Mouse (Mus musculus) bone marrow, adult 2 months (tissue): Measurements from ENCODE around the gene Hsp90ab1. TPM values are rescaled to one million over a fixed set of nuclear protein-coding genes. Genes with fewer than 3 reads are reported as not detected.

ENCODE experiments used
- H3K27ac ChIP-seq: fragments of 200-500 bp; 2 replicates; pipeline ENCODE4 v1.5.1; 2012; ENCODE audit warnings: low read depth, mild to moderate bottlenecking, control low read depth, inconsistent platforms, low read length; ENCODE audit not compliant: control insufficient read depth, poor library complexity, insufficient read depth
- H3K4me1 ChIP-seq: fragments of 200-500 bp; 2 replicates; pipeline ENCODE4 v1.6.1; 2011; ENCODE audit warnings: low read length; ENCODE audit not compliant: control insufficient read depth, insufficient read depth
- H3K4me3 ChIP-seq: fragments of 200-500 bp; replicated peaks from 2 replicates; pipeline ENCODE3; 2011; ENCODE audit warnings: mild to moderate bottlenecking, low read depth, low read length, control low read depth; ENCODE audit not compliant: control insufficient read depth
- CTCF ChIP-seq: fragments of 200-500 bp; IDR thresholded peaks from 2 replicates; pipeline ENCODE4 v1.5.1; 2011; ENCODE audit warnings: low read length, control low read depth; ENCODE audit not compliant: control insufficient read depth, insufficient read depth
- POLR2A ChIP-seq: fragments of 200-500 bp; IDR thresholded peaks from 2 replicates; pipeline ENCODE4 v1.6.1; 2011; ENCODE audit warnings: low read depth, mild to moderate bottlenecking, control low read depth, low read length, borderline replicate concordance; ENCODE audit not compliant: control insufficient read depth
- WGBS: fragments of 180-500 bp; shearing (Covaris S2); methylation state at CpG from one replicate; pipeline ENCODE4 v1.1.7; 2018; 5-methylcytosine and 5-hydroxymethylcytosine counted together
- polyA plus RNA-seq: library from polyadenylated mRNA; stranded (reverse); fragments of >200 nt; gene quantifications from 2 replicates; pipeline ENCODE4 v1.2.4, GENCODE M21; 2011; ENCODE audit warnings: low replicate concordance; ENCODE audit not compliant: missing spikeins, insufficient read depth, insufficient read length

Hsp90ab1 gene
- polyA plus RNA-seq, 1 experiment: 1,077 TPM

- no peak overlapping the region for H3K27ac ChIP-seq
- H3K4me1 ChIP-seq: no peaks in the 10 kb centered on the region; the same call in 1 of the 2 replicates
- TF ChIP-seq CTCF (no peak), POLR2A (no peak)
- 61% methylated on average over 4 of the region's 4 CpGs for WGBS
- H3K4me3 ChIP-seq: no peak overlapping the region
Measured at GRCm38 (mm10) chr17:45567162-45567601, 5.9 kb downstream of the Hsp90ab1 start.

DNA sequence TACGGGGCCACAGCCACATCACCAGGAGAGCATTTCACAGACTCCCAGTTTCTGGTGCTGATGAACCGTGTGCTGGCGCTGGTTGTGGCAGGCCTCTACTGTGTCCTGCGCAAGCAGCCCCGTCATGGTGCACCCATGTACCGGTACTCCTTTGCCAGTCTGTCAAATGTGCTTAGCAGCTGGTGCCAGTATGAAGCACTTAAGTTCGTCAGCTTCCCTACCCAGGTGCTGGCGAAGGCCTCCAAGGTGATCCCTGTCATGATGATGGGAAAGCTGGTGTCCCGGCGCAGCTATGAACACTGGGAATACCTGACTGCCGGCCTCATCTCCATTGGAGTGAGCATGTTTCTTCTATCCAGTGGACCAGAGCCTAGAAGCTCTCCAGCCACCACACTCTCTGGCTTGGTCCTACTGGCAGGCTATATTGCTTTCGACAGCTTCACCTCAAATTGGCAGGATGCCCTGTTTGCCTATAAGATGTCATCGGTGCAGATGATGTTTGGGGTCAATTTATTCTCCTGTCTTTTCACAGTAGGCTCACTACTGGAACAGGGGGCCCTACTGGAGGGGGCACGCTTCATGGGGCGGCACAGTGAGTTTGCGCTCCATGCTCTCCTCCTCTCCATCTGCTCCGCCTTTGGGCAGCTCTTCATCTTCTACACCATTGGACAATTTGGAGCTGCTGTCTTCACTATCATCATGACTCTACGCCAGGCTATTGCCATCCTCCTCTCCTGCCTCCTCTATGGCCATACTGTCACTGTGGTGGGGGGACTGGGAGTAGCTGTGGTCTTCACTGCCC is 6.5 kb downstream of the Hsp90ab1 start:
- 70% methylated on average over 18 of the region's 18 CpGs for WGBS
- Histone ChIP-seq H3K4me1 (no peaks in the 10 kb centered on the region; the same call in 1 of the 2 replicates), H3K27ac (no peak overlapping the region), H3K4me3 (no peak overlapping the region)
- TF ChIP-seq POLR2A (no peak), CTCF (no peak)

DNA sequence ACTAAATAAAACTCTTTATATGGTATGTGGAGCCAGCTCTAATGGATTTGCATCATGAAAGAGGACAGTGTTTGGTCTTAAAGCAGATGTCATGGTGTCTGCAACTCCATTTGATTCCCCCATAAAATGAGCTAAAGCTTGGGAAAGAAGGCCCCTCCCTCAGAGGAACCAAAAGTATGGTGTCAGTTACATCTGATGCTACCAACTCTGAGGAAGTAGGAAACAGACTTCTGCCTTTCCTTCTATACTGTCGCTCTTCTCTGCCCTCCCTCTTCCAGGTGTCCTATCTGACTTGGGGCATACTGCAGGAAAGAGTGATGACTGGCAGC is 7.1 kb downstream of the Hsp90ab1 start:
- H3K27ac ChIP-seq: no peak overlapping the region
- 31% methylated on average over 1 of the region's 1 CpGs for WGBS
- no peak overlapping the region for H3K4me3 ChIP-seq
- TF ChIP-seq POLR2A (no peak), CTCF (no peak)
- no peaks in the 10 kb centered on the region; the same call in 1 of the 2 replicates for H3K4me1 ChIP-seq

GRCm38 (mm10) chr17:45565103-45565502 is 8.0 kb downstream of the Hsp90ab1 start:
- 94% methylated on average over 11 of the region's 11 CpGs for WGBS
- Histone ChIP-seq H3K27ac (no peak overlapping the region), H3K4me3 (no peak overlapping the region), H3K4me1 (no peaks in the 10 kb centered on the region; the same call in 1 of the 2 replicates)
- no peak for TF ChIP-seq POLR2A
- TF ChIP-seq CTCF: no peak

GRCm38 (mm10) chr17:45564531-45565084 is 8.5 kb downstream of the Hsp90ab1 start:
- Histone ChIP-seq H3K4me1 (no peaks in the 10 kb centered on the region; the same call in 1 of the 2 replicates), H3K27ac (peak overlapping the region; percentile 78), H3K4me3 (peak overlapping the region; percentile 85)
- WGBS: 21% methylated on average over 18 of the region's 18 CpGs
- TF ChIP-seq CTCF (no peak), POLR2A (no peak)

GRCm38 (mm10) chr17:45563655-45564530 is 9.2 kb downstream of the Hsp90ab1 start, which contains the start of gene Slc35b2:
Slc35b2 (plus strand) TSS chr17:45563874.
- 1% methylated on average over 60 of the region's 61 CpGs for WGBS
- peak; percentile 76 for TF ChIP-seq POLR2A
- TF ChIP-seq CTCF: peak; percentile 74
- Histone ChIP-seq H3K27ac (peak within 1 kb of the TSS; percentile 78), H3K4me3 (peak within 1 kb of the TSS; percentile 85), H3K4me1 (no peaks in the 10 kb centered on the region; the same call in 1 of the 2 replicates)

DNA sequence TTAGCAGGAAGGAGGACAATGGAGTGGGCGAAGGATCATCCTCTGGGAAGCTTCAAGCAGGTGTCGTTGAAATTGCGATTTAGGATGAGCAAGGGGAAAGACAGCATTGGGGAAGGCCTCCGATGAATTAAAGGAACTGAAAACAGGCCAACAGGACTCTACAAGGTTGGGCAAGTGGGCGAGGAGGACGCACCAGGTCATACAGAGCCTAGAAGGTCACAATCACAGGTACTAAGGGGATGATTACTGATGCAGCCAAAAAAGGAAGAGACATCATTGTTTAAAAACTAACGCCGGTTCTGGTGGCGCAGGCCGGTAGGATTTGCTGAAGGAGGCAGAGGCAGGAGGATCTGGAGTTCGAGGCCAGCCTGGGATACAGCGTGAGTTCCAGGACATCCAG is 9.9 kb downstream of the Hsp90ab1 start:
- Histone ChIP-seq H3K4me1 (no peaks in the 10 kb centered on the region; the same call in 1 of the 2 replicates), H3K27ac (no peak overlapping the region), H3K4me3 (no peak overlapping the region)
- no peak for TF ChIP-seq POLR2A
- no peak for TF ChIP-seq CTCF
- WGBS: 56% methylated on average over 12 of the region's 12 CpGs

DNA sequence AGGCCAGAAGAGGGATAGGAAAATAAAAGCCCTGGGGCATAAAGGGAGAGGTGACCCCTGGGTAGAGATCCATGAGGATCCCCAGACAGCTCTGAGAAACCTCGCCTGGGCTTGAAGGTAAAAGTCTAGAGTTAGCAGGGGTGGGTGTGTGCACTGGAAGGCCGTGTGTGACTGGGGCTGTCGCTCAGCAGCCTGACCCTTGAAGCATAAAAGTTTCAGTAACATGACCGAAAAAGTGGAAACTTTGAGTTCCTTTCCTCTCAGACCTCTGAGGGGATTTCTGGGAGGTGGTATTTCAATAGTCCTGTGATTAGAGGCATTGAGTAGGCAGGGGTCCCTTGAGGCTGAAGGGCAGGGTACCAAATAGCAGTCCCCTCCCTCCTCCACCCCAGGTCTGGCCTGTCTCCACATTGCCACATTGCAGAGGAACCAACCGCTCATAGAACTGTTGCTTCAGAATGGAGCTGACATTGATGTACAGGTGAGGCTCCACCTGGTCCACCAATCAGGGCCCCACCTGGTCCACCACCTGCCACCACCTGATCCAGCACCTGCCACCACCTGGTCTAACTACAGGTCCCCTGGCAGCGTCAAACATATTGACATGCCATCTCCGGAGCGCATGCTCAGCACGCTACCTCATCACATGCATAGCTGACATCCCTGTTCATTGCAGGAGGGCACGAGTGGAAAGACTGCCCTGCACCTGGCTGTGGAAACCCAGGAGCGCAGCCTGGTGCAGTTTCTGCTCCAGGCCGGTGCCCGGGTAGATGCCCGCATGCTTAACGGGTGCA is 13.1 kb downstream of the Hsp90ab1 start:
- Histone ChIP-seq H3K4me3 (no peak overlapping the region), H3K27ac (no peak overlapping the region), H3K4me1 (no peaks in the 10 kb centered on the region; the same call in 1 of the 2 replicates)
- no peak for TF ChIP-seq CTCF
- no peak for TF ChIP-seq POLR2A
- WGBS: 86% methylated on average over 15 of the region's 15 CpGs
